ENCODE assay signal across 8 mouse cellular contexts in genomic region chr11:97799994-97800690, GRCm38 (mm10). TPM values are rescaled to one million over a fixed set of nuclear protein-coding genes. Genes with fewer than 3 reads are reported as not detected.
A peak's percentile ranks its signal among the peaks of the same experiment; 100 is the strongest.
DNase-seq lines count a peak whose midpoint lies in the region; ATAC-seq and TF ChIP-seq lines count a peak whose summit lies in the region.

No protein-coding gene starts in this region.

- peak overlapping the region; percentile 97 for H3K4me3 ChIP-seq in cerebellum, adult 2 months (replicated peaks; ENCODE audit: insufficient read depth, low read depth, low read length)
- H3K4me3 ChIP-seq in gastrocnemius, adult 2 months = peak overlapping the region; percentile 99
- peak overlapping the region; percentile 80 for H3K4me3 ChIP-seq in hindbrain, postnatal 0 days (ENCODE audit: low read length)
- peak overlapping the region; percentile 77 for H3K4me3 ChIP-seq in liver, embryonic 13.5 days (replicated peaks)

- H3K4me1 ChIP-seq in cerebellum, adult 2 months (ENCODE audit: control insufficient read depth, insufficient read depth, low read length) = peaks cover 20% of the 10 kb centered on the region; the same call in 1 of the 2 replicates
- peaks cover 29% of the 10 kb centered on the region for H3K4me1 ChIP-seq in hindbrain, postnatal 0 days (ENCODE audit: insufficient read depth, low read length)
- peaks cover 73% of the 10 kb centered on the region for H3K4me1 ChIP-seq in liver, embryonic 13.5 days (replicated peaks)

- intact Hi-C loops in gastrocnemius, adult 2 months (cut with DNase I) = loop anchor here (2.0 to 5.0 kb wide), 3 partner anchors 42 to 187 kb away; partner anchors contain the start of genes B230217C12Rik, Fbxo47 and Plxdc1

- H3K27me3 ChIP-seq in cerebellum, adult 2 months (ENCODE audit: control insufficient read depth, insufficient read depth, low read length) = no peaks in the 10 kb centered on the region
- no peaks in the 10 kb centered on the region for H3K27me3 ChIP-seq in hindbrain, postnatal 0 days (ENCODE audit: insufficient read depth, low read length)
- 0 out of 2 replicates have a peak, but pooled peaks cover 7% of the 10 kb centered on the region for H3K27me3 ChIP-seq in liver, embryonic 13.5 days

- H3K27ac ChIP-seq in cerebellum, adult 2 months (ENCODE audit: insufficient read depth, low read length) = peak overlapping the region; percentile 83
- peak overlapping the region; percentile 97 for H3K27ac ChIP-seq in gastrocnemius, adult 2 months
- H3K27ac ChIP-seq in hindbrain, postnatal 0 days = peak overlapping the region; percentile 93
- peak overlapping the region; percentile 89 for H3K27ac ChIP-seq in liver, embryonic 13.5 days

- peaks cover 4% of the 10 kb centered on the region; the same call in 1 of the 2 replicates for H3K36me3 ChIP-seq in hindbrain, postnatal 0 days (ENCODE audit: insufficient read depth, low read length)
- H3K36me3 ChIP-seq in liver, embryonic 13.5 days = no peaks in the 10 kb centered on the region

- peak overlapping the region; percentile 76 for H3K4me2 ChIP-seq in hindbrain, postnatal 0 days (ENCODE audit: low read depth, low read length)
- H3K4me2 ChIP-seq in liver, embryonic 13.5 days = peak overlapping the region; percentile 96

- H3K9ac ChIP-seq in hindbrain, postnatal 0 days (replicated peaks; ENCODE audit: low read length) = peak overlapping the region; percentile 84
- H3K9ac ChIP-seq in liver, embryonic 13.5 days = peak overlapping the region; percentile 81

- peak; percentile 42 for ATAC-seq in hindbrain, postnatal 0 days
- peak; percentile 62 for ATAC-seq in liver, embryonic 13.5 days (ENCODE audit: low read depth)

- no peak for TF ChIP-seq POLR2A in cerebellum, adult 2 months (IDR thresholded peaks at IDR 0.05; ENCODE audit: borderline replicate concordance, insufficient read depth, low read length)

- peak; percentile 76 for DNase-seq in ovary, adult 18-20 months (ENCODE audit: low spot score)
- DNase-seq in ovary, postnatal 10 days (ENCODE audit: low spot score) = no peak
- DNase-seq in cerebellum, adult 2 months = peak in 1 of 2 experiments; percentile 68
- peak; percentile 87 for DNase-seq in gastrocnemius, adult 2 months
- peak; percentile 74 for DNase-seq in hindbrain, postnatal 0 days (ENCODE audit: low spot score)
- DNase-seq in liver, embryonic 13.5 days = peak; percentile 57
- DNase-seq in naive thymus-derived CD4-positive, alpha-beta T cell, adult 2 months (ENCODE audit: low read depth) = peak; percentile 77
- DNase-seq in thymus, postnatal 0 days (ENCODE audit: low spot score) = peak; percentile 80

- no peak for TF ChIP-seq CTCF in cerebellum, adult 2 months (IDR thresholded peaks at IDR 0.05; ENCODE audit: borderline replicate concordance, insufficient read depth, low read depth, low read length)
- TF ChIP-seq CTCF in gastrocnemius, adult 2 months (IDR thresholded peaks at IDR 0.05) = no peak
- no peak for TF ChIP-seq CTCF in hindbrain, postnatal 0 days (IDR thresholded peaks at IDR 0.05; ENCODE audit: low read depth)

- 1% methylated on average over 32 of the region's 43 CpGs for WGBS in cerebellum, adult 2 months
- 3% methylated on average over 26 of the region's 43 CpGs for WGBS in hindbrain, postnatal 0 days
- WGBS in liver, embryonic 13.5 days (ENCODE audit: insufficient replicate concordance) = under 1% methylated on average over 39 of the region's 43 CpGs

- H3K9me3 ChIP-seq in hindbrain, postnatal 0 days (ENCODE audit: low read length) = no peaks in the 10 kb centered on the region
- H3K9me3 ChIP-seq in liver, embryonic 13.5 days (replicated peaks) = no peaks in the 10 kb centered on the region

RNA-seq across cellular contexts. Expression of gene Lasp1, which starts 1.3 kb away (rescaled TPM):
- polyA plus RNA-seq in cerebellum, adult 2 months (2012; rRNA removed) = 74.9 and 78.5 TPM in 2 replicates
- total RNA-seq in gastrocnemius, adult 2 months (2021) = 10 to 100 TPM; 10.0 to 16.8 TPM
- total RNA-seq in hindbrain, postnatal 0 days (2014; rRNA removed) = 177 and 187 TPM in 2 replicates
- 121 and 137 TPM in 2 replicates for polyA plus RNA-seq in hindbrain, postnatal 0 days (2015; fragmentation: Nextera tagmentation; extraction: Ambion mirVana)
- polyA plus RNA-seq in liver, embryonic 13.5 days (2015; fragmentation: Nextera tagmentation; extraction: Ambion mirVana) = 27.5 and 31.2 TPM in 2 replicates
- polyA plus RNA-seq in thymus, postnatal 0 days (2015; fragmentation: Nextera tagmentation; extraction: Ambion mirVana) = 98.7 and 108 TPM in 2 replicates

RNA-seq across cellular contexts. Expression of gene Rpl23, which starts 17.9 kb away (rescaled TPM):
- polyA plus RNA-seq in cerebellum, adult 2 months (2012; rRNA removed) = 234 and 281 TPM in 2 replicates
- total RNA-seq in gastrocnemius, adult 2 months (2021) = 100 to 1,000 TPM; 385 to 521 TPM
- total RNA-seq in hindbrain, postnatal 0 days (2014; rRNA removed) = 124 and 141 TPM in 2 replicates
- polyA plus RNA-seq in hindbrain, postnatal 0 days (2015; fragmentation: Nextera tagmentation; extraction: Ambion mirVana) = 351 and 362 TPM in 2 replicates
- 436 and 468 TPM in 2 replicates for polyA plus RNA-seq in liver, embryonic 13.5 days (2015; fragmentation: Nextera tagmentation; extraction: Ambion mirVana)
- 766 and 768 TPM in 2 replicates for polyA plus RNA-seq in thymus, postnatal 0 days (2015; fragmentation: Nextera tagmentation; extraction: Ambion mirVana)

RNA-seq across cellular contexts. Expression of gene 1700001P01Rik, which starts 24.4 kb away (rescaled TPM):
- 0.80 and 0.81 TPM in 2 replicates for polyA plus RNA-seq in cerebellum, adult 2 months (2012; rRNA removed)
- under 1 TPM; 0.39 to 0.56 TPM for total RNA-seq in gastrocnemius, adult 2 months (2021)
- not detected in 2 replicates for total RNA-seq in hindbrain, postnatal 0 days (2014; rRNA removed)
- polyA plus RNA-seq in hindbrain, postnatal 0 days (2015; fragmentation: Nextera tagmentation; extraction: Ambion mirVana) = not detected in 2 replicates
- 0.19 and 0.22 TPM in 2 replicates for polyA plus RNA-seq in liver, embryonic 13.5 days (2015; fragmentation: Nextera tagmentation; extraction: Ambion mirVana)
- 0.44 TPM in 1 of 2 replicates, not detected in the other for polyA plus RNA-seq in thymus, postnatal 0 days (2015; fragmentation: Nextera tagmentation; extraction: Ambion mirVana)

RNA-seq across cellular contexts. Expression of gene Cwc25, which starts 33.8 kb away (rescaled TPM):
- 17.2 and 17.7 TPM in 2 replicates for polyA plus RNA-seq in cerebellum, adult 2 months (2012; rRNA removed)
- total RNA-seq in gastrocnemius, adult 2 months (2021) = 1 to 10 TPM; 6.2 to 6.5 TPM
- 13.3 and 14.2 TPM in 2 replicates for total RNA-seq in hindbrain, postnatal 0 days (2014; rRNA removed)
- polyA plus RNA-seq in hindbrain, postnatal 0 days (2015; fragmentation: Nextera tagmentation; extraction: Ambion mirVana) = 11.9 and 12.9 TPM in 2 replicates
- polyA plus RNA-seq in liver, embryonic 13.5 days (2015; fragmentation: Nextera tagmentation; extraction: Ambion mirVana) = 7.0 and 7.7 TPM in 2 replicates
- 17.7 and 18.5 TPM in 2 replicates for polyA plus RNA-seq in thymus, postnatal 0 days (2015; fragmentation: Nextera tagmentation; extraction: Ambion mirVana)

RNA-seq across cellular contexts. Expression of gene B230217C12Rik, which starts 40.4 kb away (rescaled TPM):
- 117 TPM in 2 replicates for polyA plus RNA-seq in cerebellum, adult 2 months (2012; rRNA removed)
- under 1 TPM; 0.23 to 0.50 TPM for total RNA-seq in gastrocnemius, adult 2 months (2021)
- 29.4 and 30.0 TPM in 2 replicates for total RNA-seq in hindbrain, postnatal 0 days (2014; rRNA removed)
- 31.6 and 32.3 TPM in 2 replicates for polyA plus RNA-seq in hindbrain, postnatal 0 days (2015; fragmentation: Nextera tagmentation; extraction: Ambion mirVana)
- polyA plus RNA-seq in liver, embryonic 13.5 days (2015; fragmentation: Nextera tagmentation; extraction: Ambion mirVana) = 0.85 and 1.3 TPM in 2 replicates
- polyA plus RNA-seq in thymus, postnatal 0 days (2015; fragmentation: Nextera tagmentation; extraction: Ambion mirVana) = 4.5 and 5.0 TPM in 2 replicates
